19 mouse cellular contexts compared by ENCODE assay signal in genomic region chr17:44547922-44548321, GRCm38 (mm10).
DNase-seq lines count a peak whose midpoint lies in the region; ATAC-seq and TF ChIP-seq lines count a peak whose summit lies in the region.
"Had no signal": no experiment of that assay in that cellular context is flagged by ENCODE, and none has a peak within 500 bp of the region (broad histone marks: within the 10 kb centered on the region; RNA-seq: fewer than 3 reads in every experiment).

No protein-coding gene starts in this region.

- H3K36me3 ChIP-seq in embryonic facial prominence, embryonic 14.5 days (ENCODE audit: control insufficient read depth, insufficient read depth, low read length) = no peaks in the 10 kb centered on the region
- H3K36me3 ChIP-seq in embryonic facial prominence, embryonic 10.5 days (replicated peaks) = no peaks in the 10 kb centered on the region
- H3K36me3 ChIP-seq in stomach, postnatal 0 days (ENCODE audit: control insufficient read depth, insufficient read depth, low read length) = no peaks in the 10 kb centered on the region
- H3K36me3 ChIP-seq: heart, embryonic 13.5 days had no signal

- peak; percentile 58; the same call in 1 of the 2 replicates for ATAC-seq in embryonic facial prominence, embryonic 14.5 days (ENCODE audit: low read depth)
- ATAC-seq in stomach, postnatal 0 days (ENCODE audit: low FRiP score, low TSS enrichment) = peak; percentile 68
- ATAC-seq in erythroblast, adult 5-6 weeks (replicated peaks; ENCODE audit: low FRiP score, poor library complexity, severe bottlenecking) = no peak
- ATAC-seq: forebrain, embryonic 13.5 days; hindbrain, embryonic 16.5 days; inflammation-experienced regulatory T-cells, adult 6 months had no signal

- peak; percentile 75 for DNase-seq in embryonic facial prominence, embryonic 14.5 days (ENCODE audit: low spot score)
- DNase-seq in embryonic facial prominence, embryonic 10.5 days (ENCODE audit: low spot score) = no peak
- peak; percentile 11 for DNase-seq in urinary bladder, postnatal 14 days (ENCODE audit: low spot score)
- no peak for DNase-seq in urinary bladder, postnatal 4 days (ENCODE audit: low spot score in 2 of 2)
- DNase-seq in fat pad, adult 2 months (ENCODE audit: extremely low read depth, low read depth, low spot score) = peak; percentile 84
- DNase-seq in stomach, postnatal 0 days (ENCODE audit: low spot score) = no peak
- DNase-seq in ovary, postnatal 14 days (ENCODE audit: low spot score) = no peak
- DNase-seq: adrenal gland, postnatal 14 days; cerebellum, adult 11-12 months; cerebellum, adult 9-10 months; cerebellum, postnatal 25 days; gastrocnemius, adult 2 months; gastrocnemius, postnatal 25 days; heart, postnatal 36 days had no signal

- H3K9me3 ChIP-seq in embryonic facial prominence, embryonic 14.5 days (ENCODE audit: control insufficient read depth, low read length) = no peaks in the 10 kb centered on the region
- H3K9me3 ChIP-seq in embryonic facial prominence, embryonic 10.5 days = no peaks in the 10 kb centered on the region
- H3K9me3 ChIP-seq in stomach, postnatal 0 days (ENCODE audit: control insufficient read depth, low read length) = no peaks in the 10 kb centered on the region
- H3K9me3 ChIP-seq: forebrain, embryonic 13.5 days; heart, embryonic 13.5 days had no signal

- no peak overlapping the region for H3K27ac ChIP-seq in embryonic facial prominence, embryonic 14.5 days (replicated peaks; ENCODE audit: low read depth, low read length)
- no peak overlapping the region for H3K27ac ChIP-seq in embryonic facial prominence, embryonic 10.5 days (replicated peaks)
- no peak overlapping the region for H3K27ac ChIP-seq in stomach, postnatal 0 days (replicated peaks)
- H3K27ac ChIP-seq: forebrain, embryonic 13.5 days; gastrocnemius, adult 2 months; heart, embryonic 13.5 days had no signal

- no peak overlapping the region for H3K9ac ChIP-seq in embryonic facial prominence, embryonic 14.5 days (ENCODE audit: low read depth, low read length)
- no peak overlapping the region for H3K9ac ChIP-seq in stomach, postnatal 0 days (ENCODE audit: low read length)
- H3K9ac ChIP-seq: forebrain, embryonic 13.5 days; heart, embryonic 13.5 days had no signal

- no peaks in the 10 kb centered on the region for H3K27me3 ChIP-seq in embryonic facial prominence, embryonic 14.5 days (replicated peaks; ENCODE audit: control insufficient read depth, insufficient read depth, low read length)
- peaks cover 7% of the 10 kb centered on the region; the same call in 1 of the 2 replicates for H3K27me3 ChIP-seq in embryonic facial prominence, embryonic 10.5 days (replicated peaks; ENCODE audit: low read depth, poor library complexity, severe bottlenecking)
- no peaks in the 10 kb centered on the region for H3K27me3 ChIP-seq in stomach, postnatal 0 days (ENCODE audit: control insufficient read depth, insufficient read depth, low read length)
- H3K27me3 ChIP-seq: forebrain, embryonic 13.5 days had no signal

- no peak for TF ChIP-seq CTCF in stomach, postnatal 0 days (IDR thresholded peaks at IDR 0.05; ENCODE audit: low read depth)

- TF ChIP-seq EP300 in stomach, postnatal 0 days (optimal IDR thresholded peaks at IDR 0.05) = peak; percentile 84

- 48% methylated on average over 4 of the region's 4 CpGs for WGBS in embryonic facial prominence, embryonic 14.5 days
- WGBS in embryonic facial prominence, embryonic 10.5 days = 73% methylated on average over 4 of the region's 4 CpGs
- WGBS in stomach, postnatal 0 days = 43% methylated on average over 4 of the region's 4 CpGs

- H3K4me3 ChIP-seq in embryonic facial prominence, embryonic 14.5 days (ENCODE audit: low read depth, low read length) = no peak overlapping the region
- no peak overlapping the region for H3K4me3 ChIP-seq in embryonic facial prominence, embryonic 10.5 days
- H3K4me3 ChIP-seq in stomach, postnatal 0 days (ENCODE audit: low read depth, low read length) = no peak overlapping the region
- H3K4me3 ChIP-seq: forebrain, embryonic 13.5 days; gastrocnemius, adult 2 months; heart, embryonic 13.5 days had no signal

- H3K4me1 ChIP-seq in embryonic facial prominence, embryonic 14.5 days (ENCODE audit: control insufficient read depth, insufficient read depth, low read length) = peaks cover 16% of the 10 kb centered on the region
- peaks cover 18% of the 10 kb centered on the region for H3K4me1 ChIP-seq in embryonic facial prominence, embryonic 10.5 days
- no peaks in the 10 kb centered on the region for H3K4me1 ChIP-seq in stomach, postnatal 0 days (replicated peaks; ENCODE audit: control insufficient read depth, insufficient read depth)
- H3K4me1 ChIP-seq: forebrain, embryonic 13.5 days had no signal

- no peak overlapping the region for H3K4me2 ChIP-seq in embryonic facial prominence, embryonic 14.5 days (ENCODE audit: low read depth, low read length)
- H3K4me2 ChIP-seq in stomach, postnatal 0 days (replicated peaks; ENCODE audit: low read depth) = no peak overlapping the region
- H3K4me2 ChIP-seq: forebrain, embryonic 13.5 days; heart, embryonic 13.5 days had no signal

Comparison
In these comparisons a context has a peak if more than half of its experiments do, and no peak if none do; other contexts are left out.
1. DNase-seq: peak in embryonic facial prominence, embryonic 14.5 days (single experiment), urinary bladder, postnatal 14 days (single experiment) and fat pad, adult 2 months (single experiment); none in embryonic facial prominence, embryonic 10.5 days (single experiment), urinary bladder, postnatal 4 days (0 of 2), stomach, postnatal 0 days (single experiment) and ovary, postnatal 14 days (single experiment).